ENCODE assay signal across 9 mouse cellular contexts in genomic region chr2:65024887-65025286, GRCm38 (mm10). TPM values are rescaled to one million over a fixed set of nuclear protein-coding genes. Genes with fewer than 3 reads are reported as not detected.
DNase-seq lines count a peak whose midpoint lies in the region; ATAC-seq and TF ChIP-seq lines count a peak whose summit lies in the region.
"Had no signal": no experiment of that assay in that cellular context is flagged by ENCODE, and none has a peak within 500 bp of the region (broad histone marks: within the 10 kb centered on the region; RNA-seq: fewer than 3 reads in every experiment).

Grb14 (minus strand) TSS chr2:65024987.

- no peak within 1 kb of the TSS for H3K4me2 ChIP-seq in neural tube, embryonic 12.5 days (replicated peaks)
- H3K4me2 ChIP-seq in hindbrain, embryonic 14.5 days (replicated peaks): no peak within 1 kb of the TSS
- no peak within 1 kb of the TSS for H3K4me2 ChIP-seq in stomach, embryonic 16.5 days (ENCODE audit: low read depth, low read length)
- H3K4me2 ChIP-seq: liver, embryonic 13.5 days had no signal

- no peaks in the 10 kb centered on the region; the same call in 1 of the 2 replicates for H3K4me1 ChIP-seq in heart, adult 2 months (ENCODE audit: control insufficient read depth, insufficient read depth, low read length)
- H3K4me1 ChIP-seq in neural tube, embryonic 12.5 days: peaks cover 8% of the 10 kb centered on the region
- no peaks in the 10 kb centered on the region for H3K4me1 ChIP-seq in hindbrain, embryonic 14.5 days (replicated peaks; ENCODE audit: control insufficient read depth, insufficient read depth, low read length)
- H3K4me1 ChIP-seq in stomach, embryonic 16.5 days (ENCODE audit: control insufficient read depth, insufficient read depth, low read length): no peaks in the 10 kb centered on the region
- H3K4me1 ChIP-seq: liver, embryonic 13.5 days had no signal

- H3K4me3 ChIP-seq in heart, adult 2 months: no peak within 1 kb of the TSS
- no peak within 1 kb of the TSS for H3K4me3 ChIP-seq in neural tube, embryonic 12.5 days
- H3K4me3 ChIP-seq in hindbrain, embryonic 14.5 days (replicated peaks; ENCODE audit: low read length): no peak within 1 kb of the TSS
- H3K4me3 ChIP-seq in stomach, embryonic 16.5 days (replicated peaks; ENCODE audit: low read length): no peak within 1 kb of the TSS
- H3K4me3 ChIP-seq: liver, embryonic 13.5 days had no signal

- no peak for ATAC-seq in neural tube, embryonic 12.5 days (ENCODE audit: low FRiP score, low read depth)
- no peak for ATAC-seq in hindbrain, embryonic 14.5 days (ENCODE audit: low FRiP score)
- no peak for ATAC-seq in stomach, embryonic 16.5 days (ENCODE audit: insufficient read depth, low FRiP score)

- no peak within 1 kb of the TSS for H3K9ac ChIP-seq in heart, adult 2 months (ENCODE audit: low read depth, low read length)
- H3K9ac ChIP-seq in neural tube, embryonic 12.5 days: no peak within 1 kb of the TSS
- H3K9ac ChIP-seq in hindbrain, embryonic 14.5 days: no peak within 1 kb of the TSS
- no peak within 1 kb of the TSS for H3K9ac ChIP-seq in stomach, embryonic 16.5 days (ENCODE audit: low read length)
- H3K9ac ChIP-seq: liver, embryonic 13.5 days had no signal

- intact Hi-C loops in heart, adult 2 months (cut with DNase I): loop anchor here (5.0 to 10.0 kb wide), 2 partner anchors 220 to 312 kb away; no protein-coding TSS in a partner anchor

- no peaks in the 10 kb centered on the region; the same call in 1 of the 2 replicates for H3K36me3 ChIP-seq in heart, adult 2 months (ENCODE audit: control insufficient read depth, insufficient read depth, low read length)
- H3K36me3 ChIP-seq in neural tube, embryonic 12.5 days: no peaks in the 10 kb centered on the region
- no peaks in the 10 kb centered on the region for H3K36me3 ChIP-seq in hindbrain, embryonic 14.5 days (replicated peaks; ENCODE audit: control insufficient read depth, insufficient read depth)
- no peaks in the 10 kb centered on the region for H3K36me3 ChIP-seq in stomach, embryonic 16.5 days (ENCODE audit: control insufficient read depth, insufficient read depth, low read length)
- H3K36me3 ChIP-seq: liver, embryonic 13.5 days had no signal

- no peak for TF ChIP-seq POLR2A in heart, adult 2 months (IDR thresholded peaks at IDR 0.05; ENCODE audit: insufficient read depth, low read depth, low read length)

- no peak for TF ChIP-seq EP300 in heart, adult 2 months (IDR thresholded peaks at IDR 0.05; ENCODE audit: insufficient read depth, low read depth, low read length)

- WGBS in heart, adult 2 months: 95% methylated on average over 1 of the region's 1 CpGs
- 86% methylated on average over 1 of the region's 1 CpGs for WGBS in neural tube, embryonic 12.5 days
- 83% methylated on average over 1 of the region's 1 CpGs for WGBS in hindbrain, embryonic 14.5 days
- WGBS in stomach, embryonic 16.5 days: 91% methylated on average over 1 of the region's 1 CpGs

- no peaks in the 10 kb centered on the region for H3K27me3 ChIP-seq in heart, adult 2 months (ENCODE audit: control insufficient read depth, insufficient read depth, low read length)
- 0 out of 2 replicates have a peak, but pooled peaks cover 5% of the 10 kb centered on the region for H3K27me3 ChIP-seq in neural tube, embryonic 12.5 days (replicated peaks)
- H3K27me3 ChIP-seq in hindbrain, embryonic 14.5 days (ENCODE audit: control insufficient read depth, insufficient read depth, low read length): no peaks in the 10 kb centered on the region
- H3K27me3 ChIP-seq in stomach, embryonic 16.5 days (ENCODE audit: control insufficient read depth, insufficient read depth, low read length): no peaks in the 10 kb centered on the region

- no peak for DNase-seq in heart, adult 2 months
- no peak for DNase-seq in heart, adult 11 months
- no peak for DNase-seq in neural tube, embryonic 10.5 days (ENCODE audit: extremely low spot score, low spot score)
- no peak for DNase-seq in hindbrain, embryonic 14.5 days (ENCODE audit: low spot score)
- no peak for DNase-seq in adipocyte (ENCODE audit: low spot score)
- no peak for DNase-seq in embryo, embryonic 10.5 days (ENCODE audit: low spot score)
- DNase-seq: liver, embryonic 13.5 days had no signal

- H3K9me3 ChIP-seq in neural tube, embryonic 12.5 days: no peaks in the 10 kb centered on the region
- no peaks in the 10 kb centered on the region for H3K9me3 ChIP-seq in hindbrain, embryonic 14.5 days (ENCODE audit: control insufficient read depth, low read length)
- no peaks in the 10 kb centered on the region for H3K9me3 ChIP-seq in stomach, embryonic 16.5 days (replicated peaks; ENCODE audit: control insufficient read depth, low read length)
- H3K9me3 ChIP-seq: liver, embryonic 13.5 days had no signal

- H3K79me2 ChIP-seq in heart, adult 2 months (replicated peaks; ENCODE audit: control insufficient read depth, insufficient read depth, low read length): no peaks in the 10 kb centered on the region

- H3K27ac ChIP-seq in heart, adult 2 months: no peak within 1 kb of the TSS
- no peak within 1 kb of the TSS for H3K27ac ChIP-seq in neural tube, embryonic 12.5 days
- no peak within 1 kb of the TSS for H3K27ac ChIP-seq in hindbrain, embryonic 14.5 days
- no peak within 1 kb of the TSS for H3K27ac ChIP-seq in stomach, embryonic 16.5 days (ENCODE audit: low read length)
- H3K27ac ChIP-seq: liver, embryonic 13.5 days had no signal

- no peak for TF ChIP-seq CTCF in heart, adult 2 months (IDR thresholded peaks at IDR 0.05)

RNA-seq across cellular contexts. Expression of gene Grb14, which starts in this region (rescaled TPM):
- total RNA-seq in heart, adult 2 months (2021): 100 to 1,000 TPM; 191 to 208 TPM
- 71.1 and 91.0 TPM in 2 replicates for polyA plus RNA-seq in heart, adult 2 months (2012; rRNA removed)
- polyA plus RNA-seq in neural tube, embryonic 12.5 days (2016; fragmentation: Nextera tagmentation; extraction: Ambion mirVana): 13.0 and 17.4 TPM in 2 replicates
- 24.7 and 25.9 TPM in 2 replicates for polyA plus RNA-seq in hindbrain, embryonic 14.5 days (2014; fragmentation: Nextera tagmentation; extraction: Ambion mirVana)
- polyA plus RNA-seq in stomach, embryonic 16.5 days (2015; fragmentation: Nextera tagmentation; extraction: Ambion mirVana): 16.0 and 18.0 TPM in 2 replicates
